Mouse (Mus musculus) cerebellum, adult 9-11 months (tissue): Measurements from ENCODE around the gene Tmem136.
"Not testable (repeated sequence)": the region's sequence is repeated elsewhere in the genome, so short reads cannot be mapped to it uniquely, and the experiment has no call there.

ENCODE experiments used
- DNase-seq: peaks from one replicate; pipeline ENCODE4 v3.0.0; 2022

Gene Tmem136

DNA sequence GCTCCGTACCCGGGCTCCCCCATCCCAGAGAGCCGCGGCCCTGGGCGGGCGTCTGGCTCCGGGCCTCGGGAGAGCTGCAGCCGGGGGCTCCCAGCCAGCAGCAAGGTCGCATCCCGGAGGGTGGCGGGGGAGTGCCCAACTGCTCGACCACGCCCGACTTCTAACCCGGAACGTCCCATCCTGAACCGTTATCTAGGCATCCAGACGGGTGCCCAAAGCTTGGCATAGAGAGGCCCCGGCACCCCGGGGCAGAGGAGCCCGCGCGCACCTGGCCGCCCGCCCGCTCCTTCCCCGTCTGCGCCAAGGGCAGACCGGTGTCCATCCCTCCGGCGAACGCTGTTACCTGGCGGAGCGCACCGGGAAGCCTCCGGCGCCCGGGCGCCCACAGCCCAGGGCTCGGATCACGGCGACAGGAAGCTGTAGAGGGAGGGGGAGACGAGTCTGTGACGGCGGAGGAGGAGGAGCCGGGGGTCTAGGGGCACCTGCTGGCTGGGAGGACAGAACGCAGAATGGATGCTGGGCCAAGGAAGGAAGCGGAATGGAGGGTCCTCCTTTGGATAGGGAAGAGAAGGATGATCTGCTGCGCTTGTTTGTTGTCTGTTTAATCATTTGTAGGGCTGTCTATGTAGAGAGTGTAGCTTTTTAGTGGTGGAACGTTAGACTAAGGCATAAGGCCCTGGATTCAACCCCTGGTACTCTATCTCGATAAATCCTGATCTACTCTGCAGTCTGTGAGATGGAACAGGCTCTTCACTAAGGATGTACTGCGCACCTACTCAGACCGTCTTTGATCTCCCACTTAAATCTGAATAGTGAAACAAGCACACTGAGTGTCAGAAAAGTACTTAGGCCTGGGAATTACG, at the start of gene Tmem136:
Gene Tmem136, minus strand, starts transcription at position 437 of the 863 bp plus-strand sequence.
- peak; percentile 80 for DNase-seq

DNA sequence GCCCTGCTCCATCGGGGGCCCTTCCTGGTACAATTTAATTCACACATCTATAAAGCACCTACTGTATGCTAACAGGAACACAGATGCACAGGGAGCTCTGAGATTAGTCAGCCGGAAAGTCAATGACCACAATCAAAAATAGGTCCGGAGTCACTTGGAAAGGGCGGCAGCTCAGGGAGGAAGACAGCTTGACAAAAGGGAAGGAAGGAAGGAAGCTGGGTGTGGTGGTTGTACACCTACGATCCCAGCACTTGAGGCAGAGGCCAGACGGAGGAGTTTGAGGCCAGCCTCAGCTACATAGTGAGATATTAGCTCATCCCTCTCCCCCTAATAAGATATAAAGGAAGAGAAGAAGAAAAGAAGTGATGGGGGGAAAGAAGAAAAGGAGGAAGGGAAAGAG, 39.6 kb upstream of the Tmem136 start:
- DNase-seq: no peak

DNA sequence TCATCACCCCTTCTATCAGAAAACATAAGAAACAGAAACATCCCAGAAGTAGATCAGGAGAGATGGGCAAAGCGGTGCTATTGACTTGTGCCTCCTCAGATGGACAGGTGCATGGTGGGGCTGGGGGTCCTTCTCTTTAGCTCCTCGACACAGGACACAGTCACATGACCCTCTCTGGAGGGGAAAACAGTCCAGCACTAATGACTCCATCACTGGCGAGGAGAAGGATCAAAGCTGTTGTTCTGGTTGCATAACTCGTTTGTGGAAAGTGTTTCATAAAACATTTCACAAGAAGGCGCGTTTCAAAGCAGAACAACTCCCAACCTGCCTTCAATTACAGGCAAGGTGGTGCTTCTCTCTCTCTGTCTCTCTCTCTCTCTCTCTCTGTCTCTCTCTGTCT, 35.4 kb upstream of the Tmem136 start:
- no peak for DNase-seq

DNA sequence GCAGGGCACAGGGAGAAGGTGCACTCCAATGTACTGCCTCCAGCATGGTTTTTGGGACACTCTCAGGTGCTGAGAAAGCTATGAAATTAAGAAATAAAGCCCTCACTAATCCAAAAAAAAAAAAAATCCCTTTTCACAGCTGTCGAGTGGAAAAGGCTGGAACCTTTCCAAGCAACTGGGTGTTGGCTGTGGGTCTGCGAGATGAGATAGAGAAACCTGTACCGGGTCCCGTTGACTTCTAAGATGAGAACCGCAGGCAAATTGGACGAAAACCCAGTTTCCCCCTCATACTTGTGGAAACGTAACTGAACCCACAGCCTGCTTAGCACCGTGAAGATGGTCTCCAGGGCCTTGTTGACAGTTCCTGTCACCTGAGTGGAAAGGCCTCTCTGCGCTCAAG, 34.6 kb upstream of the Tmem136 start:
- no peak for DNase-seq

DNA sequence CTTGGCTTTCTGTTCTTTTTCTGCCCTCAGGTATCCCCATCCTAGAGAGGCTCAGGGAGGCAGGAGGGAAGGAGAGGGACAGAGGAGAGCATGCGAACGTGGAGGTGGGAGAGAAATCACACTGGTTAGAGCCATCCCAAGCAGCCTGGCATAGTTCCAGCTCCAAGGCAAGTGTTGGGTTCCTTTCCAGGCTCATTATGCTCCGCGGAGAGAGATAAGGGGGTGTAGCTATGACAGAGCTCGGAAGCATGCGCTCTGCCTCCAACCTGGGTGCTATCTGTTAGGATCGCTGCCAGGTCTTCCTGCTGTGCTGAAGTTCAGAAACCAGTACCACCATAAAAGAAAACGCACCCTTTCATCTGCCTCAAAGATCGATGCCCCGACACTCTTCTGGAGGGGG, 33.7 kb upstream of the Tmem136 start:
- DNase-seq: no peak

DNA sequence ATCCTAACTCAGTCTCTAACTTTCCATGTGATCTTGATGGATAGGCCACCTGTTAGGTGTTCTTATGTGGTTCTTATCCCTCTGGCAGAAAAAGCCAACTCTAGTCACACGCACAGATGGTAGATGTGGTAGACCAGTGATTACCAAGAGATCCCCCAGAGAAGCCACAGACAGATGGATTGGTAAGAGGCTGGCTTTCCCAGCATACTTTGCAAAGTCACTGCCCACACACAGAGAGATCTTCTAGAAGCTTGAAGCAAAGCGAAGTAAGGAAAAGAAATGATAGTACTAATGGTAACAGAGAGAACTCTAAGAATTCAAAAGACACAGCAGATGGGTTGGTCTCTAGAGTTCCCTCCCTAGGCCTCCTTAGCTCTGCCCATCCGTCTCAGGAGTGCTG, 33.1 kb upstream of the Tmem136 start:
- no peak for DNase-seq

DNA sequence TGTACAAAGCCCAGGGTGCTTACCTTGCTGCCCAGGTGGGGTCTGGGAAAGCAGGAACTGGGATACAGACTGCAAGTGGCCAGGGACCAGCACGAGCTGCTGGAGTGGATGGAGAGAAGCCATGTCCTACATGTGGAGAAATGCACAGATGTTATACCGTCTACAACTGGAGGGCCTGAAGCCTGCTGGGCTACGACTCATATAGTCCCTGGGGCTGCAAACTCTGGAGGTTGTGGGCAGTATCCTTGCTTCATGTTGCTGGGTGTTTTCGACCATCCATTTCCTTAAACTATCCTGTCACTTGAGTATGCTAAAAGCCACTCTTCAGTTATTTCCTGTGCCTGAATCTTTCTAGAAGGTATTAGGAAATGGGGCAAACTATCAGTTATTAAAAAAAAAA, 28.8 kb upstream of the Tmem136 start:
- no peak for DNase-seq

DNA sequence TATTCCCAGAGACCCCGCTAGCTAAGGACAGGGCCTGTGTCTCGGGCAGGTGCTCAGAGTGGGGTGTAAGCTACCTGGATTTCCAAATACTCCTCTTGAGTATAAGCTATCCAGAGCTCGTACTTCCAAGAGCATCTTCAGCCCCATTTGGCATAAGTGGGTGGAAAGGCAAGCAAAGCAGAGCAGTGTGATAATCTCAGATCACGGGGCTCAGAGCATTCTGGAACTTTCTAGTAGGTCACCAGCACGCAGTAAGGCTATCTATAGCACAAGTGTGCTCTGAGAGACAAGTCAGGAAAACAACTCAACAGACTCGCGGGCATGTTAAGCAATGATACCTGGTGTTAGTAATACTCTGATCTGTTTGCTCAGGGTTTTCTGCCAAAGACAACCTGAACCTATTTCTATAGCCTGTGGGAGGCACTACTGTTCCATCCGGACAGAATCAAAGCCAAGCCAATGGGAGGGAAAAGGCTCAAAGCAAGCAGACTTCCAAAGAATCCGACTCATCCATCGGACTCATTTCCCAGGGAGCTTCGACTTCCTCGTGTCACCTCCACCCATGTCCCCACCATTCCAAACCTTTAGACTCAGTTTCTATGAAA, 27.9 kb upstream of the Tmem136 start:
- no peak for DNase-seq

DNA sequence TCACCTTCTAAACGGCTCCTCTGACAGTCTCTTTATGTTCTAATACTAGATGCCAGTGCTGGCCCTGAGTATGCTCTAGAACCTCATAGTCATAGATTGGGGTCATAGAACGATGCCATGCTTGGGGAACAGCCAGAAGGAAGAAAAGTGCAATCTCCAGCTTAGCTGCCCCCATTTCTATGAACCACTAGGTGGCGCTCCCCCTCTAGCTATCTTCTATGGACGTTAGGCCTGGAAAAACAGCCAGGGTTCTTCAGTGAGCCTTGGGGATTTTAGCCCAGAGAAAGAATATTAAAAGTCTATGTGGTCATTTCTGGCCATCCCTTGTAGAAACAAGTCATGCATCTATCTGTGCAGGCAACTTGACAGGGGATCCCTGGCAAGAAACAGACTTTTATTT, 25.5 kb upstream of the Tmem136 start:
- peak; percentile 45 for DNase-seq

DNA sequence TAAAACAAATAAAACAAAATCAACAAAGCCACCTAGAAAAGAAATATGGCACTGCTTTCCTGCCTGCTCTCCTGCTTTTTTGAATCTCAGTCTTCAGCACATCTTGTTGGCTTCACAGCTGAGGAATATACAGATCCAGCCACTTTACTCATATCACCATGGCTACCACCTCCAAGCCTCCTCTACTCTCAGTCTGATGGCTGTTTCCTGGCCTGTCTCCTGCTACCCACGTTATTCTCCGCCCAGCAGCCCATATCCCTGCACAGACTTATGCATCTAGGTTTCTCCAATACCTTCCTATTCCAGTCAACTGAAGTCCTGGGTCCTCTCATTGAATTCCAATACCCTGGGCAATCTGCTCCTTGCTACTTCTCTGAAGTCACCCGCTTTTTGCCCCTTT, 17.2 kb upstream of the Tmem136 start:
- no peak for DNase-seq

DNA sequence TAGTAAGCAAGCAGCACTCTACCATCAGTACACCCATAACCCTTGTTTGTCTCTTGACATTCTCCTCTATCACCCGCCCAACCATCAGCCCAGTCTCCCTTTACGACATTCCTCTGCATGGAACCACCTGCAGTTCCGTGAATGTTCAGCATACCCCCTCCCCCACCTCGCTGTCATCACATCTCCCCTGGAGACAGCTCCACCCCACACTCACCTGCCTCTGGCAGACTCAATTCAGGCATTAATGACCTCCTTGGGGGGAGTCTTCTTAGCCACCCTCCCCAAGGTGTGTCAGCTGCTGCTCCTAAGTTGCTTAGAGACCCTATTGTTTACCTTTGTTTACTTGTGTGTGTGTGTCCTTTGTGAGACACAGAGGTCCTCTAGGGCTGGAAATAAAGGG, 16.0 kb upstream of the Tmem136 start:
- DNase-seq: no peak

DNA sequence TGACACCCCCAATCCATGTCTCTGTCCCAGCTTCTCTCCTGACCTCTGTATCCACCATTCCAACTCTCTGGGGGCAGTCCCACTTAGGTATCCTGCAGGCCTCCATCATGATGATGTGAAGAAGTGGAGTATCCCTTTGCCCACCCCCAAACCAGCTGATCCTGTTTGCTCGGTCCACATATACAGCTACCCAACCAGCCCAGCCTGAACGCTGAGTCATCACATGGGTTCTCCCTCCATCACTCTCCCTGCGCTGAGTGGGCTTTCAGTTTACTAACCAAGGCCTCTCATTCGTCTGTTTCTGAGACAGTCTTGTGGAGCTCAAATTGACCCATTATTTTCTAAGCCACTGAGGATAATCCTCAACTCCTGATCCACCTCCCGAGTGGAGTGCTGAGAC, 15.6 kb upstream of the Tmem136 start:
- no peak for DNase-seq

DNA sequence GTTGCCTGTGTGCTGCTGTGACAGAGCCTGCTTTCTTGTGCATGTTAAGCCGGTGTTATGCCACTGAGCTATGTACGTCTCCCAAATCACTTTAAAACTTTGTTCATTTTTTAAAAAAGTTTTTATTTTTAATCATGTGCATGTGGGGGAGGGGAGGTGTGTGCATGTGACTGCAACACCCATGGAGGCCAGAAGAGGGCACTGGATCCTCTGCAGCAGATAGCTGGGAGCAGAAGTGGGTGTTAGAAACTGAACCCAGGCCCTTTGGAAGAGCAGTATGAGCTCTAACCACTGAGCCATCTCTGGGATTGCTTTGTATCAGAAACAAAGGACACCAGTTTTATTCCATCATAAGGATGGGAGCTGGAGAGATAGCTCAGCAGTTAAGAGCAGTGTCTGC, 14.3 kb upstream of the Tmem136 start:
- DNase-seq: no peak

DNA sequence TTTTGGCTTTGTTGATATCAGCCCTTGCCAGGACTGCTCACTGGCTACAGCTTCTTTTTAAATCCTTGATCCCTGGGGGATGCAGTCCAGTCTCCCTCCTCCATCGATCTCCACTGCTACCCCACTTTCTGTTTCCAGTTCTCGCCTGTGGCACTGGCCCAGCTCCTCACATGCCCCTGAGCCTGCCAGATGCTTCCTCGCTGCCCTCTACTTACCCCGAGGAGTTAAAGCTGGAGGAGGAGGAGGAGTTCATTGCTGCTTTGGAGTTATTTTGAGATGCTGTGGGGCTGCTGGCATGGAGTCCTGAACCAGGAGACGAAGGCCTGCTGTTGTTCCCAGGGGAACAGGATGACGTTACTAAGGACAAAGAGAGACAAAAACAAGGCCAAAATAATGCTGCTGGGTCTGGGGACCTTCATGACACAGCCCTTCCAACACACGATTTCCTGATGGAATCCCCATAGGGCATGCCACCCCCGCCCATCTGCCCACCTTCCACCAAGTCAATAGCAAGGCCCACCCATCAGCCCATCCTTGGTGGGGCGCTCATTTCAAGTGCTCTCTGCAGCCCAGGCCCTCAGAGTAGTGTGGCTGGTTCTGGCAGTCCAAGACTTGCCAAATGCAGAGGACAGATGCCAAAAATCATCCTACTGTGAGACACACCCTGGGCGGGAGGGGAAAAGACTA, 10.9 kb upstream of the Tmem136 start:
- DNase-seq: peak; percentile 21

DNA sequence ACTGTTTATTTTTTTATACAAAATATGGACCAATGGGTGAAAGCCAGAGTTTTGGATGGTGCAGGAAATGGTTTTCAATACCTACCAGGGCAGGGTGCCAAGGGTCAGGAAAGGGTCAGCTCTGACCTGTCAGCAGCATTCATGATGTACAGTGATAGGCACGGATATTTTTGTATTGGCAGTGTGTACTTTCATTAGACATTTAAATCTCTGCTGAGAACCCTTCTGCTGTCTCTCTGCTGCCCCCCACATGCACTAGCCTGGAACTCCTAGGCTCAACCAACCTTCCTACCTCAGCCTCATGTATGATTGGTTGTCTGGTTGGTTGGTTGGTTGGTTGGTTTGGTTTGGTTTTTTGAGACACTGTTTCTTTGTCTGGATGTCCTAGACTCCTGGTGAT, 6.0 kb upstream of the Tmem136 start:
- DNase-seq: no peak

DNA sequence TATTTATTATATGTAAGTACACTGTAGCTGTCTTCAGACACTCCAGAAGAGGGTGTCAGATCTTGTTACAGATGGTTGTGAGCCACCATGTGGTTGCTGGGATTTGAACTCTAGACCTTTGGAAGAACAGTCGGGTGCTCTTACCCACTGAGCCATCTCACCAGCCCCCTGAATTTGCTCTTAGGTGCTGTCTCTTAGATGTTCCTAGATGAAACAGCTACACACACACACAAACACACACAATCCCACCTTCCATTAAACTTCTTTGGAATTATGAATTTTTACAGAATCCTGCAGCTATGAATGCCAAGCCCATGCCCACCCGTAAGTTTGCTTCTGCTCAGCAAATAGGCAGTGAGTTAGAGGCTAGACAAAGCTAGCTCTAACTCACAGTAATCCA, 5.6 kb upstream of the Tmem136 start:
- DNase-seq: not testable (repeated sequence)

DNA sequence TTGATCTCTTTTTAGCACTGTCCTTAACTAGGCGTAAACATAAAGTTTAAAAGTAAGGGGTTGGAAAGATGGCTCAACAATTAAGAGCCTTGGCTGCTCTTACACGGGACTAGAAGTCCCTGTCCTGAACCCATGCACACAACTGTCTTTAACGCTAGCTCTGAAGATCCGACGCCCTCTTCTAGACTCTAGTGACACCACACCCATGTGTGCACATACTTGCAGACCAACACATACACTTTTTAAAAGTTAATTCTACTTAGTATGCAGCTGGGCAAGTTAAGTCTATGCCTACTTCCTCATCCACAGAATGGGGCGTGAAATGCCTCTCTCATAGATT, 597 bp upstream of the Tmem136 start:
- no peak for DNase-seq

DNA sequence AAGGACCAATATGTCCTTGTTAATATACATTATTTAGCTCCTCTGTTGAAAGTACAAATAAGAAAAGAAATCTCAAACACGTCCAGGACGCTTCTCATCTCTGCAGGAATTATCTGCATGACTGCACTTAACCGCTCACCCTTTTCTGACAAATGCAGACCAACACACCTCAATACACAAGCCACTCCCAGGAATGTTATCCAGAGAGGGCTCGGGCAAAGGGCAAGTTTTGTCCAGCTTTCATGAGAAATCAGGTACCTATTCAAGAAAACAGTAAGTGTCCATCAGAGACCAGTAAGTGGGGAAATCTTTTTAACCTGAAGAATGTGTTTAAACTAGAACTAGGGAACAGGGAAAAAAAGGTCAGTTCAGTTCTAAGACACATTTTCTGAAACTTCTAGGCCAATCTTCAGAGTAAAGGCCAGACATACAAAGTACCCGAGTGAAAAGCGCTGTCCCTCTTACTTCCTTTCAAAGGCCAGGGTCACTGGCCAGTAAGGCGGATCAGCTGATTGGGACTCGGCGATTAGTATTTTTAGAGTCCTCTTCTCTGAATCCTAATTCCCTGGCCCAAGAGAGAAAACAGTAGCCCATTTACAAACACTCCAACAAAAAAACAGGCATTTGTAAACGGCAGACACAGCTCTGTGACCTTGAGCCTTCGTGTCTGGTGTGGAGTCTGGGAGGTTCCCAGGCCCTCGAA, 788 bp downstream of the Tmem136 start:
- no peak for DNase-seq

DNA sequence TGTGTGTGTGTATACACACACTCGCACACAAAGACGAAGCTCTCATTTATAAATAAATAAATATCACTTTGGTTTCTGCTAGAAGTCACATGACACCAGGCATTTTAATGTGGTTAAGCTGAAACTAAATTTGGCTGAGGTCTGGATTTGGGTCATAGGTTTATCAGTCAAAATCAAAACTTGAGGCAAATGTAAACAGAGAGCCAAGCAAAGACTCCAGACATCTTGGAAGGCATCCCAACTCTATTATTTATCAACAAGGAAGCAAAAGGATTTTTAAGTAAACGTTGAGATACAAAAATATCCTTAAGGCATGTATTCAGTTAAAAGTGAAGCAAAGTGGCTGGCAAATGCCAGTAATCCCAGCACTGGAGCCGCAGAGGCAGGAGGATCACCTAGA, 1.5 kb downstream of the Tmem136 start:
- no peak for DNase-seq

DNA sequence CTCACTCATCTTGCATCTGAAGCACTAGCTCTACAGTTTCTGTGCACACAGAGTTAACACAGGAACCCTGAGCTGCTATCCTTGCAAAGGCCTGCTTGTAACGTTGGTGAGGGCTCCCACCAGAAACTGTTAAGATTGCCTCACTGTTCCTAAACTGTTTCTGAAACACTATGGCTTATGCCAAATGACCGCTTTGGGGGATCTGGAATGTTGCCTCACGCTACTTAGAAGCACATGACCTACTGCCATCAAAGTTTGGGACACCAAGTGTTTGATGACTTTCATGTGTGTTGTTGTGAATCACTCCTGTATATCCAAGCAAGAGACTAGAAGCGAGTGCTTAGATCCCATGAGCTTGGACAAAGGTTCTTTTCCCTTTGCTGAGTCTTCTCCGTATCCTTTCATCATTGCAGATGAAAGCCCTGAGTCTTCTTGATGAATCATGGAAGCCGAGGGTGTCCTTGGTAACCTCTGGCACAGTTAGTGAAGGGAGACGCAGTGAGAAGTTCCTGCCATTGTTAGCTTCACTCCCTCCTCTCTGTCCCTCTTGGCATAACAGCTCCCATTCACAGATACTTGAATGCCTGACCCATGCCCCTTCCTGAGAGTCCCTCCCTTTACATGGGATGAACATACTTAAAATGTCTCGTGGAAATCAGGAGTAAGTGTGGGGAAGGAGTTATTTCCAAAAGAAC, 5.9 kb downstream of the Tmem136 start:
- DNase-seq: no peak

DNA sequence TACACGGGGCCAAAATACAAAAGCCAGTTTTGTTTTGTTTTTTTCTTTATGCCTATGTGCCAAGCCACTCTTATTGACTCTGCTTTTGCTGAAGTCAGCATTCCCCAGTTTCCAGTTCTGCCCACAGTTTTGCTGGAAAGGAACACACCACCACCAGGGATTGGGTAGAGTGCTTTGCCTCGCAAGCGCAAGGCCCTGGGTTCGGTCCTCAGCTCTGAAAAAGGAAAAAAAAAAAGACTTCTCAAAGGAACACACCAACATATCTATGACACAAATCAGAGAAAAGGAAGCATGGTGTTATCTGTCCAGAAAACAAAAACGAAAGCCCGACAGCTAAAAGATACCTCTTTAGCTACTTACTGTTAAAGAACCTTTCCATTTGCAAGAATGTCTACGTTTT, 7.2 kb downstream of the Tmem136 start:
- DNase-seq: no peak

DNA sequence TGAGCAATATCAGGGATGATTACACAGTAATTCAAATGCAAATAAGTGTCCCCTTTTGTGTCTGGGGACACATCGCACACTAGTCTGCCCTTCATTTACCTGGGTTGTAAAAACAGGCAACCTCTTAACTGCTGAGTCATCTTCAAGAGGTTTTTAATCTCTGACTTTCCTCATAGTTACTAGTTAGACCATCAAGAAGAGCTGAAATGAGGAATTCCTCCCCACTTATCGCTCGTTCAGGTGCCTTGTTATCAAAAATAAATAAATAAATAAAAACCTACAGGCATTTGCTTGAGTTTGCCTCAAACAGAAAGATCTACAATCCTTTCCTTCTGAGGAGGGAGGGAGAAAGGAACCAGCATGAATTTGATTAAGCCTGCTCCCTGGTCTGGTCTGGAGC, 7.6 kb downstream of the Tmem136 start:
- no peak for DNase-seq

DNA sequence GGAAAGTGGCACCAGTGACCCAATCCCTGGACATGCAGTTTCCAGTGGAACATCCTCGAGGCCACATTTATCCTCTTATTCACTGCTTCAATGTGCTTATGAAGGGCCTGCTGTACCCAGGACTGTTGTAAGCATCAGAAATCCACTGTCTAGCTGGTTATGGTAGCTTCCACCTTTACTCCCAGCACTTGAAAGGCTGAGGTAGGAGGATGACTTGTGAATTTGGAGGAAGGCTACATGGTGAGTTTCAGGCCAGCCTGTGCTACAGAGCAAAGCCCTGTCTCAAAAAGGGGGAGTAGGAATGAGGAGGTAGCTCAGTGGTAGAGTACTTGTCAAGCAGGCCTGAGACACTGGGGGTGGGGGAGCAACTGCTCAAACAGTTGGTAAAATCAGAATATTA, 8.3 kb downstream of the Tmem136 start:
- DNase-seq: no peak
